Mouse (Mus musculus) G1E (cell line): ENCODE results near the gene Armh1. TPM values are rescaled to one million over a fixed set of nuclear protein-coding genes. Genes with fewer than 3 reads are reported as not detected.

Experiments used
- ATAC-seq: 2 replicates; pipeline ENCODE4 v1.8.0; 2016; ENCODE audit warnings: mild to moderate bottlenecking; ENCODE audit not compliant: insufficient number of reproducible peaks, poor library complexity, low FRiP score, severe bottlenecking; ENCODE audit errors: extremely low read depth
- DNase-seq: peaks from one replicate; pipeline ENCODE4 v3.0.0; 2012; ENCODE audit warnings: low spot score
- H3K27me3 ChIP-seq: 2 replicates; pipeline ENCODE4 v1.6.1; 2012; ENCODE audit warnings: mild to moderate bottlenecking, low read length, inconsistent platforms; ENCODE audit not compliant: insufficient read depth
- H3K36me3 ChIP-seq: replicated peaks from 2 replicates; pipeline ENCODE3; 2012; ENCODE audit warnings: mild to moderate bottlenecking, inconsistent platforms
- H3K4me1 ChIP-seq: 2 replicates; pipeline ENCODE4 v1.6.1; 2012; ENCODE audit warnings: low read depth, low read length, inconsistent platforms, mixed read lengths; ENCODE audit not compliant: insufficient read depth
- H3K4me3 ChIP-seq: 2 replicates; pipeline ENCODE4 v1.5.1; 2012; ENCODE audit warnings: low read depth, mild to moderate bottlenecking, inconsistent platforms, low read length, moderate library complexity, mixed read lengths
- H3K9me3 ChIP-seq: replicated peaks from 2 replicates; pipeline ENCODE4 v1.6.1; 2012; ENCODE audit warnings: inconsistent platforms
- CTCF ChIP-seq: IDR thresholded peaks from 2 replicates; pipeline ENCODE4 v1.5.1; 2012; ENCODE audit warnings: low read depth, low read length, inconsistent platforms, mixed read lengths
- GATA1 ChIP-seq: IDR thresholded peaks from 2 replicates; pipeline ENCODE4 v1.6.1; 2012; ENCODE audit warnings: borderline replicate concordance, low read length, inconsistent platforms, mixed read lengths
- GATA2 ChIP-seq: IDR thresholded peaks from 2 replicates; pipeline ENCODE4 v1.6.1; 2012; ENCODE audit warnings: low read depth, low read length, inconsistent platforms, borderline replicate concordance
- POLR2AphosphoS5 ChIP-seq: IDR thresholded peaks from 2 replicates; pipeline ENCODE4 v1.6.1; 2012; ENCODE audit warnings: low read depth, low read length, inconsistent platforms; ENCODE audit not compliant: insufficient replicate concordance
- TAL1 ChIP-seq: conservative IDR thresholded peaks from 2 replicates; pipeline ENCODE4 v1.6.1; 2012; ENCODE audit warnings: low read depth, low read length, inconsistent platforms, mixed read lengths
- polyA plus RNA-seq: library from polyadenylated mRNA; stranded (reverse); fragments of >175 nt; gene quantifications from 2 replicates; pipeline ENCODE4 v1.2.3, GENCODE M21; 2012
- total RNA-seq, 2 experiments: library from RNA; stranded (forward) in 1 of 2; stranded (reverse) in 1 of 2; fragments of 200-1000 nt in 1 of 2; fragments of >200 nt in 1 of 2; fragmentation: Nextera tagmentation in 1 of 2; gene quantifications; 2 replicates each; pipeline ENCODE4 v1.2.3; 2014 to 2017

The Armh1 gene
- total and polyA plus RNA-seq, 3 experiments, result not detected

- no peak for DNase-seq
- peaks cover 17% of the 10 kb centered on the region for H3K4me1 ChIP-seq
- H3K36me3 ChIP-seq, result peaks cover 100% of the 10 kb centered on the region
- ATAC-seq, result no peak
- peaks cover 7% of the 10 kb centered on the region for H3K9me3 ChIP-seq
- H3K4me3 ChIP-seq, result no peak overlapping the region
- no peaks in the 10 kb centered on the region for H3K27me3 ChIP-seq
- TF ChIP-seq TAL1, result no peak
These were observed 27.3 kb upstream of the Armh1 start for GRCm38 (mm10) chr4:117279253-117279642.

GRCm38 (mm10) chr4:117278381-117279252 lies 26.7 kb upstream of the Armh1 start:
- no peak for ATAC-seq
- H3K4me3 ChIP-seq, result no peak overlapping the region
- peaks cover 8% of the 10 kb centered on the region for H3K9me3 ChIP-seq
- H3K36me3 ChIP-seq, result peaks cover 100% of the 10 kb centered on the region
- DNase-seq, result no peak
- TF ChIP-seq GATA2 (no peak), TAL1 (no peak), CTCF (no peak), POLR2AphosphoS5 (no peak), GATA1 (no peak)
- H3K27me3 ChIP-seq, result no peaks in the 10 kb centered on the region
- peaks cover 10% of the 10 kb centered on the region; the same call in 1 of the 2 replicates for H3K4me1 ChIP-seq

GRCm38 (mm10) chr4:117277687-117278086 lies 25.8 kb upstream of the Armh1 start:
- H3K9me3 ChIP-seq, result peaks cover 8% of the 10 kb centered on the region
- TF ChIP-seq POLR2AphosphoS5, result no peak
- TF ChIP-seq GATA2, result no peak
- no peak for TF ChIP-seq GATA1
- no peak for TF ChIP-seq CTCF
- no peak for TF ChIP-seq TAL1
- H3K36me3 ChIP-seq, result peaks cover 100% of the 10 kb centered on the region
- DNase-seq (no peak), ATAC-seq (no peak)
- peaks cover 12% of the 10 kb centered on the region; the same call in 1 of the 2 replicates for H3K4me1 ChIP-seq
- H3K4me3 ChIP-seq, result no peak overlapping the region
- no peaks in the 10 kb centered on the region for H3K27me3 ChIP-seq

- no peaks in the 10 kb centered on the region for H3K27me3 ChIP-seq
These were observed 25.1 kb upstream of the Armh1 start for GRCm38 (mm10) chr4:117277021-117277420.

GRCm38 (mm10) chr4:117276281-117276711 lies 24.4 kb upstream of the Armh1 start:
- Histone ChIP-seq H3K4me1 (peaks cover 11% of the 10 kb centered on the region; the same call in 1 of the 2 replicates), H3K27me3 (no peaks in the 10 kb centered on the region), H3K36me3 (peaks cover 100% of the 10 kb centered on the region)

More at GRCm38 (mm10) chr4:117277021-117277420, 25.1 kb upstream of the Armh1 start:
- peaks cover 11% of the 10 kb centered on the region; the same call in 1 of the 2 replicates for H3K4me1 ChIP-seq
- H3K36me3 ChIP-seq, result peaks cover 100% of the 10 kb centered on the region
- TF ChIP-seq GATA1 (no peak), POLR2AphosphoS5 (no peak), GATA2 (no peak), TAL1 (no peak), CTCF (no peak)
- H3K4me3 ChIP-seq, result no peak overlapping the region
- peaks cover 8% of the 10 kb centered on the region for H3K9me3 ChIP-seq
- ATAC-seq (no peak), DNase-seq (no peak)

GRCm38 (mm10) chr4:117274720-117275119 lies 22.8 kb upstream of the Armh1 start:
- peaks cover 95% of the 10 kb centered on the region for H3K36me3 ChIP-seq
- DNase-seq (no peak), ATAC-seq (no peak)
- peaks cover 11% of the 10 kb centered on the region; the same call in 1 of the 2 replicates for H3K4me1 ChIP-seq
- peaks cover 8% of the 10 kb centered on the region for H3K9me3 ChIP-seq
- H3K27me3 ChIP-seq, result no peaks in the 10 kb centered on the region
- no peak overlapping the region for H3K4me3 ChIP-seq
- TF ChIP-seq CTCF, result no peak
- TF ChIP-seq POLR2AphosphoS5, result no peak
- TF ChIP-seq GATA2, result no peak
- TF ChIP-seq GATA1, result no peak
- no peak for TF ChIP-seq TAL1

More at GRCm38 (mm10) chr4:117276281-117276711, 24.4 kb upstream of the Armh1 start:
- no peak for TF ChIP-seq GATA1
- no peak for TF ChIP-seq POLR2AphosphoS5
- TF ChIP-seq TAL1, result no peak
- no peak for TF ChIP-seq GATA2
- TF ChIP-seq CTCF, result no peak
- H3K9me3 ChIP-seq, result peaks cover 8% of the 10 kb centered on the region
- H3K4me3 ChIP-seq, result no peak overlapping the region
- DNase-seq (no peak), ATAC-seq (no peak)
